Mouse (Mus musculus) lung, adult 2 months (tissue): ENCODE data around the gene Wnt2.

Source experiments
- CTCF ChIP-seq: fragments of 200-500 bp; IDR thresholded peaks from 2 replicates; pipeline ENCODE4 v1.5.1; 2011; ENCODE audit warnings: mild to moderate bottlenecking, low read length, control low read depth; ENCODE audit not compliant: insufficient read depth
- POLR2A ChIP-seq: fragments of 200-500 bp; IDR thresholded peaks from 2 replicates; pipeline ENCODE4 v1.6.1; 2011; ENCODE audit warnings: low read depth, mild to moderate bottlenecking, control low read depth, low read length, borderline replicate concordance; ENCODE audit errors: extremely low read depth

GRCm38 (mm10) chr6:18076986-18077385 lies 46.6 kb upstream of the Wnt2 start:
- TF ChIP-seq POLR2A (no peak), CTCF (no peak)
